Mouse (Mus musculus): Measurements from ENCODE around the gene Slc8a3.

Slc8a3 gene

DNA sequence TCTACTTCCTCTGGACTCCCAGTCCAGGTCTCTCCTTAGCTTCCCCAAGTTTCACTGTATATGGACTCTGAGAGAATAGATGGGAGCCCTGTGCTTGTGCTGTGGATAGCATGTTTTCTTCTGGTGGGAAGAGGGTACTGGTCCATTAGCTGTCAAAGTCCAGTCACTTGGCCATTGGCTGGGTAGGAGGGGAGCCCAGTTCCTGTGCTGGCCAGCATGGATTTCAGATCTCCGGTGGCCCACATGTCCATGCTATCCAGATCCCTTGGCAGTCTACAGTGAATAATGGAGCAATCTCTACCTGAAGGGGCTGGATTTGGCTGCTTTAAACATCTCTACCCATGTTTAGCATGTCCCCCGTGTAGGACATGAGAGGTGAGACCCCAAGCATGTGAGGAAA is 148.0 kb downstream of the Slc8a3 start:
- no peak for DNase-seq (ENCODE audit: low read depth, low spot score)

- DNase-seq (ENCODE audit: low read depth, low spot score): peak; percentile 66
These were observed 150.9 kb downstream of the Slc8a3 start for GRCm38 (mm10) chr12:81182073-81182472.

DNA sequence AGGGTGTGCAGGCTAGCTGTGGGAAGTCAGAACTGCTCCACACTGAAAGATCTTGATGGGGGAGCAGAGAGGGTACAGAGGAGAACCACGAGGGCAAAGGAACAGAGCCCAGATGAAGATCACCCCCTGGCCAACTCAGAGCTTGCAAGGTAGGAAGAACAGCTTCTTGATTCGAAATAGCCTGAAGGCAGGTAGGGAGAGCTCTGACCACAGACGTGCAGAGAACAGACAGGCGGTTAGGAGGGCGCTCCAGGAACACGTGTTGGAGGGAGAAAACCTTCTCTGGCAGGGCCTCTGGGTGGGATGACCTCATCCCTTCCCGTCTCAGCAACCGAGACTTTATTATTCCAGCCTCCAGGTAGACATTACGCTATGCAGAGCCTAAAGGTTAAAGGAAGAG is 157.7 kb downstream of the Slc8a3 start:
- no peak for DNase-seq (ENCODE audit: low read depth, low spot score)

- no peak for DNase-seq (ENCODE audit: low read depth, low spot score)
These were observed 159.1 kb downstream of the Slc8a3 start for GRCm38 (mm10) chr12:81173893-81174292.

- DNase-seq (ENCODE audit: low read depth, low spot score): no peak
These were observed 160.0 kb downstream of the Slc8a3 start for GRCm38 (mm10) chr12:81173011-81173410.

DNA sequence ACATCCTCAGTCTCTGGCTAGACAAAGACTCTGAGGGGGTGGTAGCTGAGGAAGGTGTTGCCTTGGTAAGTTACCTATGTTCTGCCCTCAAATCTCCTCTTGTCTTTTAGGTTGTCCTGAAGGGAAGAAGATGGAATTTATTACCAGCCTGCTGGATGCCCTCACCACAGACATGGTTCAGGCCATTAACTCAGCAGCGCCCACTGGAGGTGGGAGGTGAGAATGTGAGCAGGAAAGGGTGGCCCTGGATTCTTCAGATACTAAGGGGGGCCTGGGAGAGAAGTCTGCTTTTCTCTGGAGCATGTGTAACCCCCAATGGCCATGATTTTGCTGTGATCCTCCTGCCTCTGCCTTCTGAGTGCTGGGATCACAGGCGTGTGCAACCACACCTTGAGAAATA is 162.9 kb downstream of the Slc8a3 start:
- no peak for DNase-seq (ENCODE audit: low read depth, low spot score)

GRCm38 (mm10) chr12:81168494-81168893 is 164.5 kb downstream of the Slc8a3 start:
- no peak for DNase-seq (ENCODE audit: low read depth, low spot score)

GRCm38 (mm10) chr12:81168031-81168430 is 164.9 kb downstream of the Slc8a3 start:
- DNase-seq (ENCODE audit: low read depth, low spot score): no peak

- no peak for DNase-seq (ENCODE audit: low read depth, low spot score)
These were observed 165.8 kb downstream of the Slc8a3 start for GRCm38 (mm10) chr12:81167142-81167541.

DNA sequence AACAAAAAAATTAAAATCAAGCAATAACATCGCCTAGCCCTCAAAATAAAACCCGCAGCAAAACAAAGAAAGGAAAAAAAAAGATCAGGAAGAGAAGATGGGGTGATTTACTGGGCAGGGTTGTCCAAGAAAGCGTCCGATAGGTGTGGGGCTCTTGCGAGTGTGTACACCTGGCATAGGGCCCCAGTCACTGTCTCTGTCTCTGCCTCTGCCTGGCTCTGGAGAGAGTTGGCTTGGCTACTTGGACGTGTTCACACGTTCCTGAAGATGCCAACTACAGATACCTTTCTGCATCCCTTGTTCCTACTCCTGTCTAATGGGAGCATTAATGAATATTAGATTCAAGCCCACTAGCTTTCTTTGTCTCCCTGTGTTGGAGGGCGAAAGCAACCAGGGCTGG is 166.4 kb downstream of the Slc8a3 start:
- no peak for DNase-seq (ENCODE audit: low read depth, low spot score)

- DNase-seq (ENCODE audit: low read depth, low spot score): peak; percentile 90
These were observed 166.9 kb downstream of the Slc8a3 start for GRCm38 (mm10) chr12:81166092-81166491.

DNA sequence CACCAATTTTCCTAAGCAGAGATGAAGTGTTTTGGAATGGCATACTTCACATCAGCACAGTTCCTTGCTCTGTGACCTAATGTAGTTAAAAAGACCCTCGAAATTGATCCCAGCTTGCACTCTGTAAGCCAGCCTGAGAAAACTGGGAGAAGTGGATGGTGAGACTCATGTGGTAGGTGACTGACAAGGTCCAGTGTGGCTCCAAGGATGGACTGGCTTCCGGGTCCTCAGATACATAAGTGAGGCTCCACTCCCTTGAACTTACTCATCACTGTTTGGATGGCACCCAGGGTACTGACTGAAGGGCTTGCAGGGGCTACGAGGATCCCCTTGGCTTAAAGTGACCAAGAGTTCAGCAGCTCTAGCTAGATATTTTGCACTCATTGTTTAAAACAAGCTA is 169.4 kb downstream of the Slc8a3 start:
- DNase-seq (ENCODE audit: low read depth, low spot score): no peak

GRCm38 (mm10) chr12:81163131-81163530 is 169.8 kb downstream of the Slc8a3 start:
- no peak for DNase-seq (ENCODE audit: low read depth, low spot score)

DNA sequence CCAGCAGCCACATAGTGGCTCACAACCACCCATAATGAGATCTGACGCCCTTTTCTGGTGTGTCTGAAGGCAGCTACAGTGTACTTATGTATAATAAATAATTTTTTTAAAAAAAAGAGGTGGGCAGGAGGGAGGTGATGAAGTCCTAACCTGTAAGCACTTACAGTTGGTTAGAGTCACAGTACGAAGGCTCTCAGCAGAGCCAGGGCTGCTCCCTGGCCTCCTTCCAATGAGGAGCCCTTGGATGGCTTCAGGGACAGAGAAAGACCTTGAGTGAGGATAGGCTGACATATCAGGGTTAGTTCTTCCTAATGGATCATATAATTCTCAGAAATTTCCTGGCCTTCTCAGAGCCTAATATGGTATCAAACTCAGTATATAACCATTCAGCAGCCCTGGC is 171.7 kb downstream of the Slc8a3 start:
- DNase-seq (ENCODE audit: low read depth, low spot score): no peak

- no peak for DNase-seq (ENCODE audit: low read depth, low spot score)
These were observed 172.1 kb downstream of the Slc8a3 start for GRCm38 (mm10) chr12:81160831-81161230.

DNA sequence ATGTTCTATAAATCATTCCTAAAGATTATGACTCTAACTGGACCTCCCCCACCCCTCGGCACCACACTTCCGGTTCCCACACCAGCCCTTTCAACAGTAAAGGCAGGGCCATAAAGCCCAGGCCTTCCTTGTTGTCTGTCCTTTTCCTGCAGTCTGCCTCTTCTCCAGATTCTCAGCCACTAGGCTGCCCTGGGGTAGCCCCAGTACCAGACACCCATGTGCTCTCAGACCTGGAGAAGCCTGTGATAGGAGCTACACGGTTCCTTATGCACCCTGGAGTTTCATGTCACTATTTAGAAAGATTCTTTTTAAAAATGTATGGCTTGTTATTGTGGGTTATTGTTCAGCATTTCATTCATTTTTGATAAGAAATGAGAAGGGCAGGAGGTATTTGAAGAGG is 172.6 kb downstream of the Slc8a3 start:
- DNase-seq (ENCODE audit: low read depth, low spot score): no peak

DNA sequence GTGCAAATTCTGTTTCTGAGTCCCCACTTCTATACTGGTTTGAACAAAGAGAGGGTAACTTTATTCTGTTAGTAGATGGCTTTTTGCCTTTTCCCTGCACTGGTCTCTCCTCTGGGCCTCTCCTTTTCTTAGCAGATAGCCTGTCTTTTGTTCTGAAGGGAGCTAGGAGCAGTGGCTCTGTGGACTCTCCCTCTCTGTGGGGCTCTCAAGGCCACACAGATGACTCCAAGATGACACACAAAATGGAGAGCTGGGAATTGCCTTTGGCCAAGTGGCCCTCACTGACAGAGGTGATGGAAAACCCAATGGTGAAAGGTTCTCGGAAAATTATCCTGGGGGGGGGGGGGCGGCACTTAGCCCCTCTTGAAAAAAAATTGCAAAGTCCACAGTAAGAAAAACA is 173.0 kb downstream of the Slc8a3 start:
- no peak for DNase-seq (ENCODE audit: low read depth, low spot score)

- DNase-seq (ENCODE audit: low read depth, low spot score): no peak
These were observed 176.1 kb downstream of the Slc8a3 start for GRCm38 (mm10) chr12:81156841-81157240.

DNA sequence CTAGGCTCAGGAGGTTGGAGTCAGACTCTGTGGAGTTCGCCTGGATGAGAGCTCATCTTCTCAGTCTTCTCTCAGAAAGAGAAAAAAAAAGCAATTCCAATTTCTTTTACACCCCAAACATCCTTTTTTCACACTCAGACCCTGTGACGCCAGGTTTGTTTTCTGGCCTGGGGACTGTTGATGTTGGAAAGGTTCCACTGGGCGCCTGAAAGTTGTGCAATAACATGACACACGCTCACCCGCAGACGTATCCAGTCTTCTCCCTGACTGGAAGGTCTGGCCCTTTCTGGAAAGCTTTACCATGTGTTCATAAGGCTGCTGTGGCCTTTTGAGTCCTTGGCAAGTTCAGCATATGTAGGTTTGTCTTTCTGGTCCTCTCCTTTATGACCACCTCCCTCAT is 177.3 kb downstream of the Slc8a3 start:
- DNase-seq (ENCODE audit: low read depth, low spot score): no peak

GRCm38 (mm10) chr12:81152082-81152481 is 180.9 kb downstream of the Slc8a3 start:
- DNase-seq (ENCODE audit: low read depth, low spot score): no peak

DNA sequence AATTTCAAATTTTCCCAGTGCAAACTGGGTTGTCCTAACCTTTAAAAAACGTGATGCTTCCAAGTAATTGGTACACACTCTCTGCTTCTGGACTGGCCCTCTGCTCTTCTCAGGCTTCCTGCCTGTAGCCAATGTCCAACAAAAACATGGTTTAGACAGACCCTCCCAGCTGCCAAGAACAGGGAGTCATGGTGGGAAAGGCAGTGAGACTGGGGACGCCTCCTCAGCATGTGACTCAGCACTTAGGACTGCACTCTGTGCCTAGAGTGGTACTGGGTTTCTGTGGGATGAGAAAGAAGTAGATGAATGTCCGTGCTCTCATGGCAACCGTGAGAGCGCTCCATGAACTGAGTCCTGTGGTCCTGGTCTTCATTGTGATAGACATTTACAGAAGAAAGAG is 182.1 kb downstream of the Slc8a3 start:
- no peak for DNase-seq (ENCODE audit: low read depth, low spot score)

DNA sequence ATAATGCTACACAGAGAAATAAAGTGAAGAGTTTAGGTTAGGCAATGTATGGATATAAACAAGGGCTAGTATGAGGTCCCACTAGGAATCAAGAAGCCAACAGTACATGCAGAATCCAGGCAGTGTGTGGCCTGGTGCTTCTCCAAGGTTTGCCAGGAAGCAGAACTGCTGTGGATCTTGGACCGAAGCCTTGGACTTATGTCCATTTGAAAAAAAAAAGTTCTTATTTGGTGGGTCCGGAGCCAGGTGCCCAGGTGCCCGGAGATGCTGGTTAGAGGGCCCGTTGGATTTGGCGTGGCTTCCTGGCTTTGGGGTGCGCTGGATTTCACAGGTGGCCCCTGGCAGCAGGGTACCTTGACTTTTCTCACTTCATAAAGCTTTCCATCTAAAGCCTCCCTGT is 185.0 kb downstream of the Slc8a3 start:
- no peak for DNase-seq (ENCODE audit: low read depth, low spot score)
